Mouse (Mus musculus) G1E (cell line): ENCODE data around the gene Gpr18. TPM values are rescaled to one million over a fixed set of nuclear protein-coding genes. Genes with fewer than 3 reads are reported as not detected.

Source experiments
- ATAC-seq: 2 replicates; pipeline ENCODE4 v1.8.0; 2016; ENCODE audit warnings: mild to moderate bottlenecking; ENCODE audit not compliant: insufficient number of reproducible peaks, poor library complexity, low FRiP score, severe bottlenecking; ENCODE audit errors: extremely low read depth
- DNase-seq: peaks from one replicate; pipeline ENCODE4 v3.0.0; 2012; ENCODE audit warnings: low spot score
- H3K27me3 ChIP-seq: 2 replicates; pipeline ENCODE4 v1.6.1; 2012; ENCODE audit warnings: mild to moderate bottlenecking, low read length, inconsistent platforms; ENCODE audit not compliant: insufficient read depth
- H3K36me3 ChIP-seq: replicated peaks from 2 replicates; pipeline ENCODE3; 2012; ENCODE audit warnings: mild to moderate bottlenecking, inconsistent platforms
- H3K4me1 ChIP-seq: 2 replicates; pipeline ENCODE4 v1.6.1; 2012; ENCODE audit warnings: low read depth, low read length, inconsistent platforms, mixed read lengths; ENCODE audit not compliant: insufficient read depth
- H3K4me3 ChIP-seq: 2 replicates; pipeline ENCODE4 v1.5.1; 2012; ENCODE audit warnings: low read depth, mild to moderate bottlenecking, inconsistent platforms, low read length, moderate library complexity, mixed read lengths
- H3K9me3 ChIP-seq: replicated peaks from 2 replicates; pipeline ENCODE4 v1.6.1; 2012; ENCODE audit warnings: inconsistent platforms
- CTCF ChIP-seq: IDR thresholded peaks from 2 replicates; pipeline ENCODE4 v1.5.1; 2012; ENCODE audit warnings: low read depth, low read length, inconsistent platforms, mixed read lengths
- GATA1 ChIP-seq: IDR thresholded peaks from 2 replicates; pipeline ENCODE4 v1.6.1; 2012; ENCODE audit warnings: borderline replicate concordance, low read length, inconsistent platforms, mixed read lengths
- GATA2 ChIP-seq: IDR thresholded peaks from 2 replicates; pipeline ENCODE4 v1.6.1; 2012; ENCODE audit warnings: low read depth, low read length, inconsistent platforms, borderline replicate concordance
- POLR2AphosphoS5 ChIP-seq: IDR thresholded peaks from 2 replicates; pipeline ENCODE4 v1.6.1; 2012; ENCODE audit warnings: low read depth, low read length, inconsistent platforms; ENCODE audit not compliant: insufficient replicate concordance
- TAL1 ChIP-seq: conservative IDR thresholded peaks from 2 replicates; pipeline ENCODE4 v1.6.1; 2012; ENCODE audit warnings: low read depth, low read length, inconsistent platforms, mixed read lengths
- polyA plus RNA-seq: library from polyadenylated mRNA; stranded (reverse); fragments of >175 nt; gene quantifications from 2 replicates; pipeline ENCODE4 v1.2.3, GENCODE M21; 2012
- total RNA-seq, 2 experiments: library from RNA; stranded (forward) in 1 of 2; stranded (reverse) in 1 of 2; fragments of 200-1000 nt in 1 of 2; fragments of >200 nt in 1 of 2; fragmentation: Nextera tagmentation in 1 of 2; gene quantifications; 2 replicates each; pipeline ENCODE4 v1.2.3; 2014 to 2017

Gpr18 gene
- total and polyA plus RNA-seq, 3 experiments: 0.27 TPM; not detected in 2

DNA sequence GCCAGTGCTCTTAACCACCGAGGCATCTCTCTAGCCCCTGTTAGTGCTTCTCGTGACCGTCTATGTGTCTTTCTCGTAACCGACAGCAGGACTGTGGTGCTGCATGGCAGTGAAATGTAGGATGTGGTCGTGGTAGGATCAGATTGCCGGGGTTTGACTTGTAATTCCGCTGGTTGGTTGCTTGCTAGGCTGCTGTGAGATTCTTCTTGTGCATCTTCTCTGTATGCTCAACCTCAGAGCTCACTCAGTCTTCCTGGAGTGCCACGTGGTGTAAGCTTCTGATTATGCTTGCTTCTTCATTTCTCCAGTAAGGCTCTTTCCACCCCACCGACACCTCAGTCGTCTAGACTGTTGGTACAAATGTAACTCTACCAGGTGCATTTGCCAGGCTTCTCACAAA, 17.1 kb downstream of the Gpr18 start:
- DNase-seq: no peak
- Histone ChIP-seq H3K27me3 (no peaks in the 10 kb centered on the region), H3K4me3 (no peak overlapping the region), H3K4me1 (peaks cover 5% of the 10 kb centered on the region; the same call in 1 of the 2 replicates), H3K9me3 (peaks cover 4% of the 10 kb centered on the region), H3K36me3 (peaks cover 67% of the 10 kb centered on the region)
- TF ChIP-seq POLR2AphosphoS5: no peak
- no peak for TF ChIP-seq TAL1
- no peak for TF ChIP-seq GATA1
- TF ChIP-seq GATA2: no peak
- TF ChIP-seq CTCF: no peak
- no peak for ATAC-seq

DNA sequence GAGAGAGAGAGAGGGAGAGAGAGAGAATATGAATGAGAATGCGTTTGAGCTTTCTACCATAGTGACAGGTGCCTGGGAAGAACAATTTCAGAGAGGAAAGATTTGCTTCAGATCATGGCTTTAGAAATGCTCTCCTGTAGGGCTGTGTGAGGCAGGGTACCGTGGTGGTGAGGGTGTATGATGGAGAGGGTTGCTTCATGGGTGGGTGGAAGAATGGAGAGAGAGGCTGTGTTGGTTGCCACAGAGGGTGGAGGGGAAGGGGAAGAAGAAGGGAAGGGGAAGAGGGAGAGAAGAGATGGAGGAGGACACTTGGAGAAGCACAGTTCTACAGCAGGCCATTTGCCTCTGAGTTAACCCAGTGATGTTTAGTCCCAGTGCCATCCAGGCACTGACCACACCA, 17.8 kb downstream of the Gpr18 start:
- Histone ChIP-seq H3K27me3 (no peaks in the 10 kb centered on the region), H3K4me3 (no peak overlapping the region), H3K4me1 (peaks cover 5% of the 10 kb centered on the region; the same call in 1 of the 2 replicates), H3K9me3 (peaks cover 4% of the 10 kb centered on the region), H3K36me3 (peaks cover 65% of the 10 kb centered on the region)
- TF ChIP-seq POLR2AphosphoS5: no peak
- TF ChIP-seq GATA1: no peak
- TF ChIP-seq TAL1: no peak
- TF ChIP-seq GATA2: no peak
- TF ChIP-seq CTCF: no peak
- no peak for DNase-seq
- no peak for ATAC-seq

- no peak overlapping the region for H3K4me3 ChIP-seq
- H3K9me3 ChIP-seq: peaks cover 4% of the 10 kb centered on the region
- ATAC-seq (no peak), DNase-seq (no peak)
- TF ChIP-seq GATA1: no peak
- no peak for TF ChIP-seq POLR2AphosphoS5
- TF ChIP-seq GATA2: no peak
- TF ChIP-seq TAL1: no peak
- TF ChIP-seq CTCF: no peak
- H3K4me1 ChIP-seq: peaks cover 5% of the 10 kb centered on the region
- H3K36me3 ChIP-seq: peaks cover 59% of the 10 kb centered on the region
- H3K27me3 ChIP-seq: no peaks in the 10 kb centered on the region
Observed at GRCm38 (mm10) chr14:121896126-121897090, 19.2 kb downstream of the Gpr18 start.

GRCm38 (mm10) chr14:121895316-121895715, 20.3 kb downstream of the Gpr18 start:
- Histone ChIP-seq H3K36me3 (peaks cover 59% of the 10 kb centered on the region), H3K27me3 (no peaks in the 10 kb centered on the region), H3K4me3 (no peak overlapping the region), H3K4me1 (peaks cover 9% of the 10 kb centered on the region), H3K9me3 (peaks cover 3% of the 10 kb centered on the region)
- TF ChIP-seq GATA2 (no peak), TAL1 (no peak), GATA1 (no peak), CTCF (no peak), POLR2AphosphoS5 (no peak)
- DNase-seq: no peak
- ATAC-seq: no peak

DNA sequence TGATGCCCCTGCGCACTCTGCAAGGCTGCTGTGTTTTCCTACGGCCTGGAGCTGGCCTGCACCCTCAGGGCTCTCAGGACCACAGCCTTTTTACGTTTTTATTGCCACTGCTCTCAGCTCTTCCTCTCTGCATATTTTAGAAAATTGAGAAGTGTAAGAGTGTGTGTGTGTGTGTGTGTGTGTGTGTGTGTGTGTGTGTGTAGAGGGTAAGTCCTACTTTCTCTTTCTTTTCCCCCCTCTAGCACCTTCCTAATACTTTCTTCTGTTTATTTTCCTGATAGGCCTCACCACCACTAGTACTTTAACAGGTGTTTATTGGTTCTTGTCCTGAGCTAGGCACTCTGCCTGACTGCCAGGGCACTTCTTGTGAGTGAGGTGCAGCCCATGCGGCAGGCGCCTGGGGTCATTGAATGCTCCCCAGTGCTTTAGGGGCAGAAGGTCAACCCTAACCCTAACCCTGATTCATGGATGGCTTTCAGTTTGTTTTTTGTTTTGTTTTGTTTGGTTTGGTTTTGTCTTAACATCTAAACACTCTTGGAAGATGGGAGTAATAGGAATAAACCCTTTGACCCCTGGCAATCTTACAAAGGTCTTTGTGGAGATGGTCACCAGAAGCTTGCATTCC, 21.0 kb downstream of the Gpr18 start:
- no peak overlapping the region for H3K4me3 ChIP-seq
- DNase-seq: no peak
- peaks cover 9% of the 10 kb centered on the region for H3K4me1 ChIP-seq
- ATAC-seq: no peak
- TF ChIP-seq TAL1: no peak
- TF ChIP-seq GATA2: no peak
- TF ChIP-seq CTCF: no peak
- TF ChIP-seq POLR2AphosphoS5: no peak
- no peak for TF ChIP-seq GATA1
- H3K9me3 ChIP-seq: no peaks in the 10 kb centered on the region; the same call in 1 of the 2 replicates
- H3K27me3 ChIP-seq: no peaks in the 10 kb centered on the region
- peaks cover 58% of the 10 kb centered on the region for H3K36me3 ChIP-seq

GRCm38 (mm10) chr14:121893747-121894146, 21.8 kb downstream of the Gpr18 start:
- Histone ChIP-seq H3K9me3 (no peaks in the 10 kb centered on the region), H3K36me3 (peaks cover 58% of the 10 kb centered on the region), H3K4me3 (no peak overlapping the region), H3K4me1 (peaks cover 9% of the 10 kb centered on the region), H3K27me3 (no peaks in the 10 kb centered on the region)
- DNase-seq: no peak
- ATAC-seq: no peak
- TF ChIP-seq TAL1: no peak
- TF ChIP-seq GATA1: no peak
- TF ChIP-seq GATA2: no peak
- no peak for TF ChIP-seq POLR2AphosphoS5
- TF ChIP-seq CTCF: no peak
